Mouse (Mus musculus) kidney, postnatal 4 days (tissue): Measurements from ENCODE around the gene Prcc.
A peak's percentile ranks its signal among the peaks of the same experiment; 100 is the strongest.

Experiments
- DNase-seq, 2 experiments: peaks; one replicate each; pipeline ENCODE4 v3.0.0; 2021; ENCODE audit warnings: mixed read lengths in 2 of 2

Prcc gene

GRCm38 (mm10) chr3:87885281-87886003, at the start of gene Prcc:
TSS of gene Prcc (minus strand) at chr3:87885608.
- peak; percentile 88 to 93 for DNase-seq

- DNase-seq: no peak
These were observed 49.8 kb upstream of the Prcc start for GRCm38 (mm10) chr3:87935201-87935600.

- DNase-seq: no peak
These were observed 49.1 kb upstream of the Prcc start for GRCm38 (mm10) chr3:87934501-87934900.

- no peak for DNase-seq
These were observed 48.6 kb upstream of the Prcc start for GRCm38 (mm10) chr3:87934026-87934425.

GRCm38 (mm10) chr3:87930078-87930795, 44.8 kb upstream of the Prcc start, which contains the start of the genes Isg20l2 and Rrnad1:
TSS of gene Isg20l2 (plus strand) at chr3:87930314.
TSS of gene Rrnad1 (minus strand) at chr3:87930717.
- DNase-seq: peak; percentile 98 to 99

DNA sequence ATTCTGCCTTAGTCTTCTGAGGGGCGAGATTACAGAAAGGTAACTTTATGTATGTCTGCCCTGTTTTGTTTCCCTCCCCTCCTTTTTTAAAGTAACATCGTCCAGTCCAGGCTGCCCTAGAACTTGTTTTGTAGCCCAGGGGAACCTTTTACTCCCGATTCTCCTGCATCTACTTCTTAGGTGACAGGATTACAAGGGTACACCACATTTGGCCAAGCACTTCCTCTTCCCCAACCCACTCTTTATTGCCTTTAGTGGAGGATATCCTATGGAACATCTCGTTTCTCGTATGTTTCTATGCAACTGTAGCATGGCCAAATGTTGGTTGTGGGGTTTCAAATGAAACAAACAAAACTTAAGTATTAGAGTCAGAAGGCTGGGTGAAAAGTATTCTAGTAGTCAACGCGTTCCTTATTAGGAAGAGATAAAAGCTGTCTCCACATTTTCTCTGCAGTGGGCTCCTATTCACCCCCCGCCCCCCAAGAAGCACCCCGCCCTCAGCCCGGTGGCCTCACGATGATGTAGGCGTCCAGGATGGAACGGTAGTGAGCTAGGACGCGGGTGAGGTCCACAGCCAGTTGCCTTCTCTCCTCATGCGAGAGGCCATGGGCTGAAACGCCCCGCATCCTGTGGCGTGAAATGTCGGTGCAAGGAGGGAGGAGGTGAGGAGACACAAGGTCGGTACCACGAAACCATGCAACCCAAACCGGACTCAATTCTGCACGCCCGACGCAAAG, 44.1 kb upstream of the Prcc start:
- DNase-seq: no peak

GRCm38 (mm10) chr3:87927452-87927851, 42.0 kb upstream of the Prcc start:
- DNase-seq: no peak

- DNase-seq: no peak
These were observed 39.6 kb upstream of the Prcc start for GRCm38 (mm10) chr3:87924996-87925395.

GRCm38 (mm10) chr3:87920270-87920943, 35.0 kb upstream of the Prcc start:
- no peak for DNase-seq

DNA sequence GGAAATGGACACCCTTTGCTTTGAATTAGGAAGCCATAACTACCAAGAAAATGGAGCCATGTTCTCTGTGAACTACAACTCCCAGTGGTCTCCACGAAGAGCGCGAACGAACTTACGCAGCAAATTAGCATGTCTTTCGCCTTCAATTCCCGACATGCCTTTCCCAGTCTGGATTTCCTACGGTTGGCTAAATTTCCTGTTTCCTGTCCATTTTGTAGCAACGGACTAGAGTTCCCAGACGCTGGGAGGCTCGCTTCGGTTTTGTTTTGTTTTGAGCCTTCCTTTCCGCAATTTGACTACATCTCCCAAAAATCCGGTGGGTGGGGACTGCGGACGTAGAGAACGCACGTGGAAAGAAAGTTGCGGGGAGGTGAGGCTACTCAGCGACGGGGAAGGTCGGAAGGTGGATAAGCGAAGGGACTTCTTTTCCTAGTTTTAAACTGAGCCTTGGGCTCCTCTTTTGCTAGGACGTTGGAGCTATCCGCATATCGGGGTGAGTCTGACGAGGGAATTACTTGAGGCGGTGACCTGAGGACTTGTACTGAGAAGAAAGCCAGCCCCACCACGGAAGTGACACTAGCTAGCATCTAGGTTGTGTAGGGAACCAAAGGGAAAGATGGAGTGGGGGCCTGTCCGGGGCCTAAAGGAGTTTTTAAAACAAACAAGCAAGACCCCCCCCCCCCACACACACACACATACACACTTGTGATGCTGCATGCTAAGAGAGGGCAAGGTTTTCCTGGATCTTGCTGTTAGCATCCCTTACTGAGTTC, 34.1 kb upstream of the Prcc start, which contains the start of gene Mrpl24:
Mrpl24 (plus strand) TSS at position 171 of the 773 bp plus-strand sequence.
- peak; percentile 72 to 85 for DNase-seq

GRCm38 (mm10) chr3:87918551-87918950, 33.1 kb upstream of the Prcc start:
- no peak for DNase-seq

GRCm38 (mm10) chr3:87916990-87917389, 31.6 kb upstream of the Prcc start:
- DNase-seq: no peak

DNA sequence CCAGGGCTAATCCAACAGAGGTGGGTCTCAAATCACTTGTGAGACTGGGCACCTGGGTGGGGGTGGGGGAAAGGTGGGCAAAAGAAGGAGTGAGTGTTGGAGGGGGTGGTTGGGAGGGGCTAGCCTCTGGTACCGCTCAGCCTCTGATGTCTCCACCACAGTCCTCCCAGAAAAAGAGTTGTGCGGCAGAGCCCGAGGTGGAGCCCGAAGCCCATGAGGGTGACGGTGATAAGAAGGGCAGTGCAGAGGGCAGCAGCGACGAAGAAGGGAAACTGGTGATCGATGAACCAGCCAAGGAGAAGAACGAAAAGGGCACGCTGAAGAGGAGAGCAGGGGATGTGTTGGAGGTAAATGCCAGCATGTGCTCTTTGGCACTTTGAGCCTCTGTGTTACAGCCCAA, 28.5 kb upstream of the Prcc start:
- no peak for DNase-seq

GRCm38 (mm10) chr3:87913491-87913890, 28.1 kb upstream of the Prcc start:
- no peak for DNase-seq

DNA sequence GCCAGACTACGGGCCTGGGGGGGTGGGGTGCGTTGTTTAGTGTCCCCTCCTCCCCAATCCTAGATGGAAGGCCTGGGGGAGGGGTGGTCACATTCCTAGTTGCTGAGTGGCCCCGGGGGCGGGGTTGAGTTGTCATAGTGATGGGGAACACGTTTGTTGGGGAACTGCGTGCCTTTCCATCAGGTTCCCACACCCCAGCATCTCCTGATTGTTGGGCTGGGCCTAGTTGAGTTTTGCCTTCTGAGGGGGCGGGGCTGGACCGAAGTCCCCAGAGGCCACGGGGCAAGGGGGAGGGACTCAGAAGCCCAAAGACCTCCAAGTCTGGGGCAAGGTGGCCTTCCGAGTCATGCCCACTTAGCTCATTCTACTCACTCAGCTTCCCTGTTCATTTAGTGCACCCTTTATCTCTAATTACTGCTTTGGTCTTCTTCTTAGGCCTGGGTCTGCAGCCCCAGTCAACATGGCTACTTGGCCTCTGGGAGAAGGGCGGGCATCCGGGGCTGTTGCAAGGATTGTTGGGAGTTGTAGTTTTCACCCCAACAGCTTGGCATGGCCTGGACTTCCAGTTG, 25.2 kb upstream of the Prcc start:
- peak; percentile 95 to 97 for DNase-seq

- peak in 1 of 2 experiments; percentile 37 for DNase-seq
These were observed 24.5 kb upstream of the Prcc start for GRCm38 (mm10) chr3:87909874-87910273.

DNA sequence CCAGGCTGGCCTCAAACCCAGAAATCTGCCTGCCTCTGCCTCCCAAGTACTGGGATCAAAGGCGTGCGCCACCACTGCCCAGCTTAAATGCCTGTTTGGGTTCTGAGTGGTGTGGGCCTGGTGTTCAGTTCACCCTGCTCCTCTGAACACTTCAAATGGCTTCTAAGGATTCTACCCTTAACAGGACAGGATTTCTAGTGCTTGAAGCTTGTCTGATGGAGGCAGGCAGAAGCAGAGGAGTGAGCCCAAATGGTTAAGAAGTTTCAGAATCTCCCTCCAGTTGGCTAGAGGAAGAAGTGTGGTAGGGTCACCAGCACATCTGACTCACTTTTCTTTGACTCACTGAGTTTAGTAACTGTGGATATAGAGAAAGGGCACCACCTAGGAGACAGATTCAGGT, 24.0 kb upstream of the Prcc start:
- DNase-seq: no peak

DNA sequence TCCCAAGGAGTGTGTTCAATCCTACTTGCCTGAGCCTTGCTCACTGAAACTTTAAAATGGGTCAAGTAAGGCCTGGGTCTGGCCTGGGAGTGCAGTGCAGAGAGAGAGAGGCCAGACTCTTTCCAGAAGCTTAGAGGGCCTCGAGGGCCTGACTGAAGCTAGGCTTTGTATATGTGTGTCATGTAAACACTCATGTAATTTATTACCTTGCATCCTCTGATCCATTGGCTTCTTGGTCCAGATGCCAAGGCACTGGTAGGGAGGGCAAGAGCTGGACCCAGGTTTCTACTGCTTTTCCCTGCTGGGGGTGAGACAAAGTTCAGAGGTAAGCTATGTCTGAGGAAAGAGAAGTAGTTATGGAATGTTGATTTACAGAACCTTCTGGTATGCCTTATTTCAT, 22.5 kb upstream of the Prcc start:
- DNase-seq: peak in 1 of 2 experiments; percentile 31

GRCm38 (mm10) chr3:87906981-87907857, 21.8 kb upstream of the Prcc start:
- DNase-seq: peak; percentile 56 to 68

DNA sequence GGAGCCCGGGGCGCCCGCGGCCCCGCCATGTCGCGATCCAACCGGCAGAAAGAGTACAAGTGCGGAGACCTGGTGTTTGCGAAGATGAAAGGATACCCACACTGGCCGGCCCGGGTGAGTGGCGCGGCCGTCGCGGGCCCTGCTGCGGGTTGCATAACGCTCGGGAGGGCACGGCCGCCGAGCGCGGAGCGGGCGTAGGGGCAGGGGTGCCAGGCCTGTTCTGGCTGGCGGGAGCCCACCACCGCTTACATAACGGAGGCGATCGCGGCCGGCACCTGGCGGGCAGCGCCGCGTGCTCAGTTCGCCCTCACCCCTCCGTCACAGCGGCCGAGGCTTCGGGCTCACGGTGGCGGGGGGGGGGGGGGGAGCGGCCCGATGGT, 21.2 kb upstream of the Prcc start:
- peak; percentile 61 to 72 for DNase-seq
